Mouse (Mus musculus) liver, adult 2 months (tissue): ENCODE results near the gene Ltb. TPM values are rescaled to one million over a fixed set of nuclear protein-coding genes. Genes with fewer than 3 reads are reported as not detected.
"Not testable (repeated sequence)": the region's sequence is repeated elsewhere in the genome, so short reads cannot be mapped to it uniquely, and the experiment has no call there.

ENCODE experiments used
- DNase-seq: peaks from one replicate; pipeline ENCODE4 v3.0.0-alpha.2; 2011; ENCODE audit warnings: low read depth, low spot score; ENCODE audit errors: extremely low read depth
- H3K27ac ChIP-seq: fragments of 200-500 bp; replicated peaks from 2 replicates; pipeline ENCODE4 v1.5.1; 2012; ENCODE audit warnings: low read depth, mild to moderate bottlenecking, control low read depth, inconsistent platforms, low read length; ENCODE audit not compliant: insufficient read depth
- H3K27me3 ChIP-seq: fragments of 200-500 bp; 2 replicates; pipeline ENCODE4 v1.6.1; 2012; ENCODE audit warnings: mild to moderate bottlenecking, moderate library complexity, low read length, inconsistent platforms; ENCODE audit not compliant: control insufficient read depth, insufficient read depth
- H3K36me3 ChIP-seq: fragments of 200-500 bp; 2 replicates; pipeline ENCODE4 v1.6.1; 2012; ENCODE audit warnings: low read length, inconsistent platforms; ENCODE audit not compliant: control insufficient read depth, insufficient read depth
- H3K4me1 ChIP-seq: fragments of 200-500 bp; 2 replicates; pipeline ENCODE4 v1.6.1; 2011; ENCODE audit warnings: low read length; ENCODE audit not compliant: control insufficient read depth, insufficient read depth
- H3K4me3 ChIP-seq: fragments of 200-500 bp; 2 replicates; pipeline ENCODE4 v1.5.1; 2011; ENCODE audit warnings: low read depth, mild to moderate bottlenecking, control low read depth, low read length, moderate library complexity; ENCODE audit not compliant: insufficient read depth
- H3K79me2 ChIP-seq: fragments of 200-500 bp; 2 replicates; pipeline ENCODE4 v1.6.1; 2012; ENCODE audit warnings: inconsistent platforms, mild to moderate bottlenecking, low read length, moderate library complexity; ENCODE audit not compliant: control insufficient read depth, insufficient read depth
- H3K9ac ChIP-seq: fragments of 200-500 bp; 2 replicates; pipeline ENCODE4 v1.6.1; 2012; ENCODE audit warnings: low read depth, mild to moderate bottlenecking, control low read depth, inconsistent platforms, low read length
- CTCF ChIP-seq: fragments of 200-500 bp; IDR thresholded peaks from 2 replicates; pipeline ENCODE4 v1.5.1; 2011; ENCODE audit warnings: low read depth, low read length, control low read depth
- POLR2A ChIP-seq: fragments of 200-500 bp; IDR thresholded peaks from 2 replicates; pipeline ENCODE4 v1.6.1; 2011; ENCODE audit warnings: low read length, control low read depth; ENCODE audit not compliant: insufficient read depth; ENCODE audit errors: extremely low read depth
- WGBS: fragments of 180-500 bp; shearing (Covaris S2); methylation state at CpG from one replicate; pipeline ENCODE4 v1.1.7; 2018; 5-methylcytosine and 5-hydroxymethylcytosine counted together
- polyA plus RNA-seq: library from polyadenylated mRNA; depleted of rRNA; stranded (reverse); fragments of >200 nt; gene quantifications from 2 replicates; pipeline ENCODE4 v1.2.3, GENCODE M21; 2012
- total RNA-seq: library from RNA; depleted of rRNA; stranded (reverse); fragments of >200 nt; gene quantifications from 2 replicates; pipeline ENCODE4 v1.2.3, GENCODE M21; 2014

The Ltb gene
- total and polyA plus RNA-seq, 2 experiments, result 1.8 to 4.7 TPM

DNA sequence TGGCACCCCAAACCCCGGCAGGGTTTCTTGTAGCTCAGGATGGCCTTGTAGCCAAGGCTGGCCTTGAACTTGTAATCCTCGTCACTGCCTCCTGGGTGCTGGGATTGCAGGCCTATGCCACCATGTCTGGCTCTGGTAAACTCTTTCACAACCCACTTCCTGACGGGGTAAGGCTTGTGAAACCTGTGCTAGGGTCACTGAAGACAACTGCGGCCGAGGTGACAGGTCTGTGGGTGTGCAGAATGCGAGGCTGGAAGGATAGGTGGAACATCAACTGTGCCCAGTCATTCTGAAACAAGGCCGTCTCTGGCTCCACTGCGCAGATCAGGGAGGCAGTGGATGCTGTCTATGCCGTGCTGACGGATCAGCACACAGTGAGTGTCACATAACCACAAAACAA is 36.8 kb downstream of the Ltb start:
- Histone ChIP-seq H3K27ac (no peak overlapping the region), H3K9ac (no peak overlapping the region), H3K79me2 (peaks cover 25% of the 10 kb centered on the region; the same call in 1 of the 2 replicates), H3K4me3 (no peak overlapping the region), H3K36me3 (peaks cover 5% of the 10 kb centered on the region; the same call in 1 of the 2 replicates), H3K4me1 (peaks cover 4% of the 10 kb centered on the region; the same call in 1 of the 2 replicates), H3K27me3 (no peaks in the 10 kb centered on the region)
- WGBS, result 55% methylated on average over 10 of the region's 10 CpGs
- peak; percentile 45 for DNase-seq
- TF ChIP-seq POLR2A, result no peak
- no peak for TF ChIP-seq CTCF

DNA sequence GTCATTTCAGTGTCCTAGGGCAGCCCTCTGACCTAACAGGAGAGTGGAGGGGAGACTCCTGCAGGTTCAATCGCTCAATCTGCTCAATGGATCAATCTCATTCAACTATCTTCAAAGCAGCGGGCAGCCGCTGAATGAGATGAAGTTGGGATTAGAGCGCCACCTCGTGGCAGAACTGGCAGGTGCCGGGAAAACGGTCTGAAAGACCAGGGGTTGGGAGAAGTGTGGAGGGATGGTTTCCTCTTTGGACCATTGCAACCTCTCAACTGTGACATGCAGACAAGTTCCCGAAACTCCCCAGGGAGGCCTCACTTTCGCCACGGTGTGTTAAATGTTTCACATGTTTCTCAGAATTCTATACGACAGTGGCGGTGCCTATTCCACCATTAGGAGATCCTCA is 37.8 kb downstream of the Ltb start:
- DNase-seq, result peak; percentile 34
- Histone ChIP-seq H3K9ac (no peak overlapping the region), H3K36me3 (peaks cover 5% of the 10 kb centered on the region; the same call in 1 of the 2 replicates), H3K79me2 (peaks cover 25% of the 10 kb centered on the region; the same call in 1 of the 2 replicates), H3K27ac (no peak overlapping the region), H3K4me3 (no peak overlapping the region), H3K4me1 (peaks cover 4% of the 10 kb centered on the region; the same call in 1 of the 2 replicates), H3K27me3 (no peaks in the 10 kb centered on the region)
- TF ChIP-seq POLR2A (no peak), CTCF (peak; percentile 95)
- WGBS, result 18% methylated on average over 12 of the region's 12 CpGs

DNA sequence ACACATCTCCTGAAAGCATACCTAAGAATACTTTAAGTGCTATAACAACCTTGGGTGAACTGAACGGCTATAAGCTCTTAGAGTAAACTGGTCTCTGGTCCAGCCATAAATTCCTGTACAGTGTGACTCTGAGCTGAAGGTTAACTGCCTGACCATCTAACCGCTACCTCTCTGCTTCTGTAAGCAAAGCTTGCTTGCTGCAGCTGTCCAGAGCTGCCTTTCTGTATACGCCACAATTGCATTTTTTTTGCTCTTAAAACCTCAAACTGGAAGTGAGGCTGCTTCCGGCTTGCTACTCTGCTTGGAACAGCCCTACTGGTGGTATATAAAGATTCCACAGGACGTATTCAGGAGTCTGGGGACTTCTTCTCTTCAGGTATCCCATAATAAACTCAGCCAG is 38.4 kb downstream of the Ltb start:
- Histone ChIP-seq H3K79me2 (peaks cover 25% of the 10 kb centered on the region; the same call in 1 of the 2 replicates), H3K4me3 (no peak overlapping the region), H3K9ac (no peak overlapping the region), H3K36me3 (peaks cover 2% of the 10 kb centered on the region; the same call in 1 of the 2 replicates), H3K27me3 (no peaks in the 10 kb centered on the region), H3K4me1 (peaks cover 4% of the 10 kb centered on the region; the same call in 1 of the 2 replicates), H3K27ac (no peak overlapping the region)
- TF ChIP-seq CTCF (no peak), POLR2A (no peak)
- no peak for DNase-seq
- 81% methylated on average over 5 of the region's 5 CpGs for WGBS

DNA sequence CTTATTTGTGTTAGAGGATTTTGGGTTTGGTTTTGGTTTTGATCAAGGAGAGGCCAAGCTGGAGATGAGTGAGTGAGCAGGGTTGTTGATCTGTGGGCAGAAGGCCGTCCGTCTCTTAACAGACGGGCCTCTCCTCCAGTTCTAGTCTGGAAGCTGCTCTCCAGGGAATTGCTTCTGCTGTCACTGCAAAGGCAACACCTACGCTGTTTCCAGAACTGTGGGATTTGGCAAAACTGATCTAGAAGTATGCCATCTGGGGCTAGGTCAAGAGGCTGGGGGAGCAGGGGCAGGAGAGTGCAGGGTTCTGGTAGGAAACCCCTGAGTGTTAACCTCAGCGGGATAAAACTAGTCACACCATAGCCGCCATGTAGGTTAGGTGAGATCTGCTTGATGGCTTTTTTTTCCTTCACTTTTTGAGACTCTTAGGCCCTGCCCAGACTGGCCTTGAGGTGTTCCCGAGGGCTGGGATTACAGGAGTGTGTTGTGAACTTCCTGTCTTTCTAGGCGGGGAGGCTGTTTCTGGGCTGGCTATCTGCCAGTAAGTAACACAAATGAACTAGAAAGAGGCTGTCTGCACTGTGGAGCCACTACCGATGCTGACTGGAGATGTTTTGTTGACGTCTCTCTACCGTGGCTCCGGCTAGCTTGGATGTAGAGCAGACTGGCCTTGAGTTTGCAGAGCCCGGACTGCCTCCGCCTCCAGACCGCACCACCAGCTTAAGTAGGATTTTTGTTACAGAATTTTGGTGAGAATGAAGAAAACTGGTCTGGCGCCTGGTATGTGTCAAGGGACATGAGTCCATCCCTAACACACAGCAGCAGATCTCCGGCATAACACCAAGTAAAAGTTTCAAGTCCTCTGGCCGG is 39.1 kb downstream of the Ltb start, which contains the start of gene Atp6v1g2:
Gene Atp6v1g2, plus strand, starts transcription at position 547 of the 867 bp plus-strand sequence.
- peaks cover 4% of the 10 kb centered on the region; the same call in 1 of the 2 replicates for H3K4me1 ChIP-seq
- DNase-seq, result no peak
- no peaks in the 10 kb centered on the region for H3K27me3 ChIP-seq
- H3K79me2 ChIP-seq, result peaks cover 20% of the 10 kb centered on the region; the same call in 1 of the 2 replicates
- H3K4me3 ChIP-seq, result peak within 1 kb of the TSS; percentile 60; the same call in 1 of the 2 replicates
- 0 out of 2 replicates have a peak within 1 kb of the TSS, but pooled peaks have one; percentile 20 for H3K9ac ChIP-seq
- no peaks in the 10 kb centered on the region; the same call in 1 of the 2 replicates for H3K36me3 ChIP-seq
- 68% methylated on average over 18 of the region's 18 CpGs for WGBS
- no peak for TF ChIP-seq POLR2A
- no peak for TF ChIP-seq CTCF
- H3K27ac ChIP-seq, result peak within 1 kb of the TSS; percentile 47

DNA sequence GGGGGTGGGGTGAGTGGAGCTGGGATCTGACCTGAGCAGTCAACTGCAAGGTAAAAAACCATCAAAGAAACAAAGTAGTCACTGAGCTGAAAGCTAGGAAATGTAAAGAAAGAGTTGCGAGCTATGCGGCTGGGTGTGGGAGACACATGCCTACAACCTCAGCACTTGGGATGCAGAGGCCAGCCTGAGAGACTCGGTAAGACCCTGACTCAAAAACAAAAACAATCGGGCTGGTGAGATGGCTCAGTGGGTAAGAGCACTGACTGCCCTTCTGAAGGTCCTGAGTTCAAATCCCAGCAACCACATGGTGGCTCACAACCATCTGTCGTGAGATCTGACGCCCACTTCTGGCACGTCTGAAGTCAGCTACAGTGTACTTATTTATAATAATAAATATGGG is 39.9 kb downstream of the Ltb start:
- 73% methylated on average over 7 of the region's 7 CpGs for WGBS
- H3K4me1 ChIP-seq, H3K27me3 ChIP-seq, H3K4me3 ChIP-seq, H3K27ac ChIP-seq, DNase-seq, H3K36me3 ChIP-seq, H3K9ac ChIP-seq: not testable (repeated sequence)
- H3K79me2 ChIP-seq, result peaks cover 20% of the 10 kb centered on the region; the same call in 1 of the 2 replicates
